15 mouse cellular contexts compared by ENCODE assay signal in genomic region chr5:43024006-43024593, GRCm38 (mm10).
A peak's percentile ranks its signal among the peaks of the same experiment; 100 is the strongest.
DNase-seq lines count a peak whose midpoint lies in the region; ATAC-seq and TF ChIP-seq lines count a peak whose summit lies in the region.
"Had no signal": no experiment of that assay in that cellular context is flagged by ENCODE, and none has a peak within 500 bp of the region (broad histone marks: within the 10 kb centered on the region; RNA-seq: fewer than 3 reads in every experiment).

No protein-coding gene starts in this region.

- DNase-seq in brain, adult 2 months (ENCODE audit: low read depth, low spot score) = peak; percentile 81
- DNase-seq in cerebellum, adult 9-10 months = peak; percentile 60
- peak; percentile 16 for DNase-seq in lung, postnatal 25 days (ENCODE audit: low spot score)
- no peak for DNase-seq in kidney, postnatal 4 days
- DNase-seq in right cerebral cortex, postnatal 10 days (ENCODE audit: low spot score in 2 of 2) = no peak
- DNase-seq: gastrocnemius, postnatal 25 days; right cerebral cortex, postnatal 4 days; thymus, adult 18-20 months had no signal

- H3K9me3 ChIP-seq in intestine, embryonic 15.5 days = no peaks in the 10 kb centered on the region
- H3K9me3 ChIP-seq in intestine, postnatal 0 days (ENCODE audit: control insufficient read depth) = no peaks in the 10 kb centered on the region
- H3K9me3 ChIP-seq: forebrain, embryonic 10.5 days; megakaryocyte, embryonic 14.5 days; neural tube, embryonic 13.5 days had no signal

- TF ChIP-seq CTCF in intestine, postnatal 0 days (IDR thresholded peaks at IDR 0.05; ENCODE audit: low read depth) = no peak

- ATAC-seq in intestine, embryonic 15.5 days = peak; percentile 49; the same call in 1 of the 2 replicates
- no peak for ATAC-seq in intestine, postnatal 0 days
- ATAC-seq: inflammation-experienced regulatory T-cells, adult 6 months had no signal

- H3K9ac ChIP-seq in intestine, embryonic 15.5 days = no peak overlapping the region
- no peak overlapping the region for H3K9ac ChIP-seq in intestine, postnatal 0 days (ENCODE audit: low read depth, low read length)
- H3K9ac ChIP-seq: neural tube, embryonic 13.5 days had no signal

- 69% methylated on average over 7 of the region's 7 CpGs for WGBS in intestine, embryonic 15.5 days
- 54% methylated on average over 7 of the region's 7 CpGs for WGBS in intestine, postnatal 0 days

- no peaks in the 10 kb centered on the region for H3K4me1 ChIP-seq in intestine, embryonic 15.5 days (replicated peaks)
- no peaks in the 10 kb centered on the region for H3K4me1 ChIP-seq in intestine, postnatal 0 days (replicated peaks; ENCODE audit: control insufficient read depth, insufficient read depth, low read length)
- H3K4me1 ChIP-seq: forebrain, embryonic 10.5 days; neural tube, embryonic 13.5 days had no signal

- no peak overlapping the region for H3K4me3 ChIP-seq in intestine, embryonic 15.5 days (replicated peaks)
- H3K4me3 ChIP-seq in intestine, postnatal 0 days (ENCODE audit: low read depth, low read length) = no peak overlapping the region
- H3K4me3 ChIP-seq: forebrain, embryonic 10.5 days; layer of hippocampus, adult 2 months; megakaryocyte, embryonic 14.5 days; neural tube, embryonic 13.5 days had no signal

- H3K27me3 ChIP-seq in intestine, embryonic 15.5 days (replicated peaks) = no peaks in the 10 kb centered on the region
- H3K27me3 ChIP-seq in intestine, postnatal 0 days (replicated peaks; ENCODE audit: control insufficient read depth, insufficient read depth, low read length) = no peaks in the 10 kb centered on the region
- H3K27me3 ChIP-seq: megakaryocyte, embryonic 14.5 days; neural tube, embryonic 13.5 days had no signal

- H3K27ac ChIP-seq in intestine, embryonic 15.5 days = no peak overlapping the region
- H3K27ac ChIP-seq in intestine, postnatal 0 days (ENCODE audit: low read depth, low read length) = no peak overlapping the region
- H3K27ac ChIP-seq: forebrain, embryonic 10.5 days; layer of hippocampus, adult 2 months; neural tube, embryonic 13.5 days had no signal

- no peak overlapping the region for H3K4me2 ChIP-seq in intestine, embryonic 15.5 days (replicated peaks)
- H3K4me2 ChIP-seq in intestine, postnatal 0 days (replicated peaks; ENCODE audit: low read depth) = no peak overlapping the region
- H3K4me2 ChIP-seq: neural tube, embryonic 13.5 days had no signal

- no peaks in the 10 kb centered on the region for H3K36me3 ChIP-seq in intestine, embryonic 15.5 days
- no peaks in the 10 kb centered on the region for H3K36me3 ChIP-seq in intestine, postnatal 0 days (ENCODE audit: control insufficient read depth, insufficient read depth)
- H3K36me3 ChIP-seq: forebrain, embryonic 10.5 days; neural tube, embryonic 13.5 days had no signal

Comparison
In these comparisons a context has a peak if more than half of its experiments do, and no peak if none do; other contexts are left out.
1. DNase-seq: peak in brain, adult 2 months (single experiment), cerebellum, adult 9-10 months (single experiment) and lung, postnatal 25 days (single experiment); none in kidney, postnatal 4 days (0 of 2) and right cerebral cortex, postnatal 10 days (0 of 2).